Mouse (Mus musculus): ENCODE measurements around the gene Rd3l. TPM values are rescaled to one million over a fixed set of nuclear protein-coding genes. Genes with fewer than 3 reads are reported as not detected.

Gene Rd3l
- total RNA-seq, 1 experiment from 2014 or later, result not detected

GRCm38 (mm10) chr12:111931411-111932025 lies 49.6 kb downstream of the Rd3l start:
- ATAC-seq (replicated peaks; ENCODE audit: low read depth, poor library complexity, severe bottlenecking), result no peak

Other genes starting within 250 kb of the Rd3l start
- gene Klc1, start 222.5 kb downstream of the Rd3l start, total RNA-seq (2017), result 39.2 and 98.8 TPM in 2 replicates
- 6.6 and 8.4 TPM in 2 replicates for gene Xrcc3, start 167.4 kb downstream of the Rd3l start, total RNA-seq (2017)
- 8.4 and 12.3 TPM in 2 replicates for gene Zfyve21, start 167.1 kb downstream of the Rd3l start, total RNA-seq (2017)
- 12.7 and 18.3 TPM in 2 replicates for gene Ppp1r13b, start 73.2 kb downstream of the Rd3l start, total RNA-seq (2017)
- 466 and 542 TPM in 2 replicates for gene Atp5mpl, start 14.3 kb downstream of the Rd3l start, total RNA-seq (2017)
- 0.09 TPM in 1 of 2 replicates, not detected in the other for gene Tdrd9, start 9.8 kb downstream of the Rd3l start, total RNA-seq (2017)
- gene Aspg, start 125.4 kb upstream of the Rd3l start, total RNA-seq (2017), result not detected in 2 replicates
- gene Kif26a, start 164.9 kb upstream of the Rd3l start, total RNA-seq (2017), result not detected in 2 replicates

Data from common myeloid progenitor, adult 5-6 weeks (primary cell).